Mouse (Mus musculus) spleen, adult 2 months (tissue): Measurements from ENCODE around the gene Krtap1-3.

Experiments used
- CTCF ChIP-seq: fragments of 200-500 bp; IDR thresholded peaks from 2 replicates; pipeline ENCODE4 v1.5.1; 2011; ENCODE audit warnings: mild to moderate bottlenecking, inconsistent platforms; ENCODE audit not compliant: insufficient read depth, insufficient read length, insufficient replicate concordance; ENCODE audit errors: extremely low read depth
- POLR2A ChIP-seq: fragments of 200-500 bp; IDR thresholded peaks from 2 replicates; pipeline ENCODE4 v1.6.1; 2011; ENCODE audit warnings: low read depth, low read length, inconsistent platforms

- no peak for TF ChIP-seq CTCF
- no peak for TF ChIP-seq POLR2A
Observed at GRCm38 (mm10) chr11:99557976-99558745, 33.0 kb downstream of the Krtap1-3 start.
